Mouse (Mus musculus): ENCODE measurements around the gene Zmat5. TPM values are rescaled to one million over a fixed set of nuclear protein-coding genes. Genes with fewer than 3 reads are reported as not detected.

The Zmat5 gene
- polyA plus RNA-seq, 1 experiment from 2014 or later: 51.7 TPM

- ATAC-seq (ENCODE audit: low read depth) (no peak), DNase-seq (ENCODE audit: low spot score) (no peak)
- WGBS: no CpG with 5 or more reads among the region's 73 CpGs
Measured at GRCm38 (mm10) chr11:4746733-4747132, 42.3 kb downstream of the Zmat5 start, which contains the start of gene Cabp7. Gene Cabp7, minus strand, starts transcription at chr11:4746778.

DNA sequence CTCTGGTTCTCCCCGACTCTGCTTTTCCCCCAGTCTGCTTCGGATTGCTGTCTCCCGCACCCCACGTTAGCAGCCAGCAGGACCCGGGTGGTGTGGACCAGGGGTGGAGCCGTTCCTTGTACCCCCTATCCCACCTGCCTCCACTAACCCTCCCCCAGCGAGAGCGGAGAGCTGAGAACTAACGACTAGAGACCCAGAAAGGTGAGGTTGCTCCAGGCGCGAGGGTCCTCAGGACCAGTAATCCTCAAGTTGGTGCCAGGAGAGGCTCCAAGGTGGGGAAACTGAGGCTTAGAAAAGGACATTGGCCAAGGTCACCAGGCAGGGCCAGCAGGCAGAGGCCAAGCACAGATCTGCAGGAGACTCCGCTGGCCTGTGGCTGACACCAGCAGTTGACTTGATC, 42.8 kb downstream of the Zmat5 start:
- no peak overlapping the region for H3K9ac ChIP-seq (ENCODE audit: low read depth, low read length)
- peaks cover 77% of the 10 kb centered on the region for H3K27me3 ChIP-seq (replicated peaks; ENCODE audit: control insufficient read depth, insufficient read depth, low read length)
- DNase-seq (ENCODE audit: low spot score): no peak
- peak overlapping the region; percentile 52 for H3K4me3 ChIP-seq (ENCODE audit: low read depth, low read length)
- no peaks in the 10 kb centered on the region for H3K9me3 ChIP-seq (ENCODE audit: control insufficient read depth, low read length)
- WGBS: 2% methylated on average over 12 of the region's 12 CpGs
- no peaks in the 10 kb centered on the region for H3K36me3 ChIP-seq (ENCODE audit: control insufficient read depth, insufficient read depth, low read length)
- H3K4me2 ChIP-seq (ENCODE audit: low read depth, low read length): peak overlapping the region; percentile 96
- H3K27ac ChIP-seq (replicated peaks; ENCODE audit: low read depth, low read length): no peak overlapping the region
- H3K4me1 ChIP-seq (ENCODE audit: control insufficient read depth, insufficient read depth, low read length): peaks cover 7% of the 10 kb centered on the region; the same call in 1 of the 2 replicates
- ATAC-seq (ENCODE audit: low read depth): no peak

More at GRCm38 (mm10) chr11:4746733-4747132, 42.3 kb downstream of the Zmat5 start, which contains the start of gene Cabp7:
- peak within 1 kb of the TSS; percentile 40; the same call in 1 of the 2 replicates for H3K9ac ChIP-seq (ENCODE audit: low read depth, low read length)
- H3K27ac ChIP-seq (replicated peaks; ENCODE audit: low read depth, low read length): no peak within 1 kb of the TSS
- no peaks in the 10 kb centered on the region for H3K9me3 ChIP-seq (ENCODE audit: control insufficient read depth, low read length)
- peak within 1 kb of the TSS; percentile 52 for H3K4me3 ChIP-seq (ENCODE audit: low read depth, low read length)
- peak within 1 kb of the TSS; percentile 96 for H3K4me2 ChIP-seq (ENCODE audit: low read depth, low read length)
- H3K27me3 ChIP-seq (replicated peaks; ENCODE audit: control insufficient read depth, insufficient read depth, low read length): peaks cover 77% of the 10 kb centered on the region
- H3K4me1 ChIP-seq (ENCODE audit: control insufficient read depth, insufficient read depth, low read length): peaks cover 7% of the 10 kb centered on the region; the same call in 1 of the 2 replicates
- H3K36me3 ChIP-seq (ENCODE audit: control insufficient read depth, insufficient read depth, low read length): no peaks in the 10 kb centered on the region

DNA sequence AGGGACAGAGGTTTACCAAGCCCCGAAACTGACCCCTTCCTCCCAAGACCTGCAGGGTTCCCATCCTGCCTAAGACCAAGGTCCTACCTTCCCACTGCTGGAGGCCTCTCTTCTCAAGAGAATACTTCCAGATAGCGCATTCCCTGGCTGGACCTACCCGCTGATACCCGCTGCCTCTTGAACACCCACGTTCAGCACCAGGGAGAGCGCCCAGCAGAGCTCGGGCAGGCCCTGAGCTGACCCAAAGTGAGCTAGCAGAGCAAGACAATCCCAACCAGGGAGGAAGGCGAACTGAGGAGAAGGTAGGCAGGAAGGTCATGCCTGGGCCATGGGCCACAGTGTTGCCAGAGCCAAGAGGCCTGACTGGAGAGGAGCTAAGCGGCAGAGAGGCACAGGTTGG, 45.8 kb downstream of the Zmat5 start:
- H3K4me3 ChIP-seq (ENCODE audit: low read depth, low read length): no peak overlapping the region
- 6% methylated on average over 9 of the region's 9 CpGs for WGBS
- H3K4me1 ChIP-seq (ENCODE audit: control insufficient read depth, insufficient read depth, low read length): peaks cover 7% of the 10 kb centered on the region; the same call in 1 of the 2 replicates
- H3K36me3 ChIP-seq (ENCODE audit: control insufficient read depth, insufficient read depth, low read length): no peaks in the 10 kb centered on the region
- ATAC-seq (ENCODE audit: low read depth) (no peak), DNase-seq (ENCODE audit: low spot score) (peak; percentile 85)
- H3K9me3 ChIP-seq (ENCODE audit: control insufficient read depth, low read length): peaks cover 5% of the 10 kb centered on the region; the same call in 1 of the 2 replicates
- H3K27me3 ChIP-seq (replicated peaks; ENCODE audit: control insufficient read depth, insufficient read depth, low read length): peaks cover 52% of the 10 kb centered on the region
- no peak overlapping the region for H3K27ac ChIP-seq (replicated peaks; ENCODE audit: low read depth, low read length)
- H3K9ac ChIP-seq (ENCODE audit: low read depth, low read length): no peak overlapping the region
- no peak overlapping the region for H3K4me2 ChIP-seq (ENCODE audit: low read depth, low read length)

DNA sequence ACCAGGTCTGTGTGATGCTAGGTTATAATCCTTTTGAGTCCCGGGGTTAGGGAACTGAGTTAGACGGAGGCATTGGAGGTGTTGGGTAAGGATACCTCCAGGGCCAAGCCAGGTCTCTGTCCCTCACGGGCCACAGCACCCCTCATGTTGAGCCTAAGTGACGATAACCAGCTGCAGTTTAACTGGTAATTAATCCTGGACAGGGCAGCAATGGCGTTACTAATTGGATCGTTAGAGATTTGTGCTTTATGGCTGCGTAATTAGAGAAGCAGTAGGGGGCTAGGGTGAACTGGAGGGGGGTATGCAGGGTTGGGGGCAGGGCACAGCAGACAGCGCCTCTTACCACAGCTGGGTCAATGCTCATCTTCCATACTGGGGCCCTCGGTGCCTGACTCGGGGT, 48.4 kb downstream of the Zmat5 start:
- H3K4me1 ChIP-seq (ENCODE audit: control insufficient read depth, insufficient read depth, low read length): no peaks in the 10 kb centered on the region
- no peak overlapping the region for H3K27ac ChIP-seq (replicated peaks; ENCODE audit: low read depth, low read length)
- H3K4me3 ChIP-seq (ENCODE audit: low read depth, low read length): no peak overlapping the region
- WGBS: 42% methylated on average over 10 of the region's 10 CpGs
- H3K27me3 ChIP-seq (replicated peaks; ENCODE audit: control insufficient read depth, insufficient read depth, low read length): peaks cover 28% of the 10 kb centered on the region
- no peak overlapping the region for H3K4me2 ChIP-seq (ENCODE audit: low read depth, low read length)
- DNase-seq (ENCODE audit: low spot score): no peak
- no peak overlapping the region for H3K9ac ChIP-seq (ENCODE audit: low read depth, low read length)
- ATAC-seq (ENCODE audit: low read depth): no peak
- H3K9me3 ChIP-seq (ENCODE audit: control insufficient read depth, low read length): peaks cover 5% of the 10 kb centered on the region; the same call in 1 of the 2 replicates
- H3K36me3 ChIP-seq (ENCODE audit: control insufficient read depth, insufficient read depth, low read length): no peaks in the 10 kb centered on the region

DNA sequence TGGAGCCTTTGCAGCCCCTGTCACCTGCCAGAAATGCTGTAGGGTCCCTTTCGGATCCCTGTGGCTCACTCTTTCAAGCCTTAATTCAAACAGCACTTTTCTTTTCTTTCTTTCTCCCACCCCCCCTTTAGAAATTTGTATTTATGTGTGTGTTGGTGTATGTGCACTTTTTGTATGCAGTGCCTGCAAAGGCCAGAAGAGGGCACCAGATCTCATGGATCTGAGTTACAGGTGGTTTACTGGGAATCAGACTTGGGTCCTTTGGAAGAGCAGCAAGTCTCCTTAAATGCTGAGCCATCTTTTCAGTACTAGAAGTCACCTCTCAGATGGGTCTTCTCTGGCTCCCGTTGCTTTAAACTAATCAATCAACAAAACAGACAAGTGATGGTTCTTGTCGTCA, 49.6 kb downstream of the Zmat5 start:
- Histone ChIP-seq H3K27me3 (replicated peaks; ENCODE audit: control insufficient read depth, insufficient read depth, low read length) (peaks cover 16% of the 10 kb centered on the region), H3K4me1 (ENCODE audit: control insufficient read depth, insufficient read depth, low read length) (no peaks in the 10 kb centered on the region), H3K4me2 (ENCODE audit: low read depth, low read length) (no peak overlapping the region), H3K27ac (replicated peaks; ENCODE audit: low read depth, low read length) (no peak overlapping the region), H3K36me3 (ENCODE audit: control insufficient read depth, insufficient read depth, low read length) (no peaks in the 10 kb centered on the region), H3K4me3 (ENCODE audit: low read depth, low read length) (no peak overlapping the region), H3K9ac (ENCODE audit: low read depth, low read length) (no peak overlapping the region), H3K9me3 (ENCODE audit: control insufficient read depth, low read length) (peaks cover 5% of the 10 kb centered on the region; the same call in 1 of the 2 replicates)
- WGBS: 92% methylated on average over 3 of the region's 3 CpGs
- DNase-seq (ENCODE audit: low spot score) (no peak), ATAC-seq (ENCODE audit: low read depth) (no peak)

DNA sequence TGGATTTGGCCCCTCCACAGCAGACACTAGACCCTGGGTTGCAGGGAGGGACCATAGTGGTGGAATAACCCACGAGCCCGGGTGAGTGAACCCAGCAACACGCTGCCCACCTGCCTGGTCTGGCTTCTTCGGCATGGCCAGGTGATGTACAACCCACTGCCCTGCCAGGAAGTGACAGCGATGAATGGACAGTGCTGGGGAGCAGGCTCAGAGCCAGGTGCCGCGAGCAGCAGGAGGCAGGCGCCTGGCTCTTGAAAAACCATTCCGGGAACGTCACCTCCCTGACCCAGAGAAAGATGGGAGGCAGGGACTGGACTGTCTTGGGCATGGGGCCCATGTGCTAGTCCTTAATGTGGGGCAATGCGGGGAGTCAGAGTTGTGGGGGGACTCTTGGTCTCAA, 50.4 kb downstream of the Zmat5 start:
- DNase-seq (ENCODE audit: low spot score) (no peak), ATAC-seq (ENCODE audit: low read depth) (no peak)
- peaks cover 7% of the 10 kb centered on the region for H3K27me3 ChIP-seq (replicated peaks; ENCODE audit: control insufficient read depth, insufficient read depth, low read length)
- no peak overlapping the region for H3K4me2 ChIP-seq (ENCODE audit: low read depth, low read length)
- H3K9me3 ChIP-seq (ENCODE audit: control insufficient read depth, low read length): peaks cover 5% of the 10 kb centered on the region; the same call in 1 of the 2 replicates
- WGBS: 78% methylated on average over 11 of the region's 11 CpGs
- no peaks in the 10 kb centered on the region for H3K4me1 ChIP-seq (ENCODE audit: control insufficient read depth, insufficient read depth, low read length)
- H3K4me3 ChIP-seq (ENCODE audit: low read depth, low read length): no peak overlapping the region
- H3K27ac ChIP-seq (replicated peaks; ENCODE audit: low read depth, low read length): no peak overlapping the region
- H3K9ac ChIP-seq (ENCODE audit: low read depth, low read length): no peak overlapping the region
- no peaks in the 10 kb centered on the region for H3K36me3 ChIP-seq (ENCODE audit: control insufficient read depth, insufficient read depth, low read length)

DNA sequence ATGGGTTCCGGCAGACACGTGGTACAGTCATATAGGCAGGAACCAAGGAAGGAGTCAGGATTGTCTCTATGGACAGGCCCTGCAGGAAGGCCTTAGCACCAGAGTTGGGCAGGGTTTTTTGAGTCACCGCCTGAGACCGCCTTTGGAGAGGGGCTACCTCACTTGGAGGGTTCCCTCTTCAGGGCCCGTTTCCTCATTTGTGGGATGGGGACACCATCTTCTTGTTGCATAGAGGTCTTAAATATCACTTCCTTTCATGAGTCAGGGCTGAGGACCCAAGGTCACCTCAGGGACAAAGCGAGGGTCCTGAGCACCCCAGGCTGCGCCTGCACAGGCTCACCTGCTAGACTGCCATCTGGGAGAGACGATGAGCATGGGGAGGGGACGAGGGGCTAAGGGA, 52.0 kb downstream of the Zmat5 start:
- no peak for ATAC-seq (ENCODE audit: low read depth)
- Histone ChIP-seq H3K36me3 (ENCODE audit: control insufficient read depth, insufficient read depth, low read length) (no peaks in the 10 kb centered on the region), H3K4me2 (ENCODE audit: low read depth, low read length) (no peak overlapping the region), H3K9me3 (ENCODE audit: control insufficient read depth, low read length) (peaks cover 5% of the 10 kb centered on the region; the same call in 1 of the 2 replicates), H3K27ac (replicated peaks; ENCODE audit: low read depth, low read length) (no peak overlapping the region), H3K9ac (ENCODE audit: low read depth, low read length) (no peak overlapping the region), H3K4me1 (ENCODE audit: control insufficient read depth, insufficient read depth, low read length) (no peaks in the 10 kb centered on the region), H3K27me3 (replicated peaks; ENCODE audit: control insufficient read depth, insufficient read depth, low read length) (no peaks in the 10 kb centered on the region), H3K4me3 (ENCODE audit: low read depth, low read length) (no peak overlapping the region)
- WGBS: 82% methylated on average over 9 of the region's 9 CpGs
- no peak for DNase-seq (ENCODE audit: low spot score)

DNA sequence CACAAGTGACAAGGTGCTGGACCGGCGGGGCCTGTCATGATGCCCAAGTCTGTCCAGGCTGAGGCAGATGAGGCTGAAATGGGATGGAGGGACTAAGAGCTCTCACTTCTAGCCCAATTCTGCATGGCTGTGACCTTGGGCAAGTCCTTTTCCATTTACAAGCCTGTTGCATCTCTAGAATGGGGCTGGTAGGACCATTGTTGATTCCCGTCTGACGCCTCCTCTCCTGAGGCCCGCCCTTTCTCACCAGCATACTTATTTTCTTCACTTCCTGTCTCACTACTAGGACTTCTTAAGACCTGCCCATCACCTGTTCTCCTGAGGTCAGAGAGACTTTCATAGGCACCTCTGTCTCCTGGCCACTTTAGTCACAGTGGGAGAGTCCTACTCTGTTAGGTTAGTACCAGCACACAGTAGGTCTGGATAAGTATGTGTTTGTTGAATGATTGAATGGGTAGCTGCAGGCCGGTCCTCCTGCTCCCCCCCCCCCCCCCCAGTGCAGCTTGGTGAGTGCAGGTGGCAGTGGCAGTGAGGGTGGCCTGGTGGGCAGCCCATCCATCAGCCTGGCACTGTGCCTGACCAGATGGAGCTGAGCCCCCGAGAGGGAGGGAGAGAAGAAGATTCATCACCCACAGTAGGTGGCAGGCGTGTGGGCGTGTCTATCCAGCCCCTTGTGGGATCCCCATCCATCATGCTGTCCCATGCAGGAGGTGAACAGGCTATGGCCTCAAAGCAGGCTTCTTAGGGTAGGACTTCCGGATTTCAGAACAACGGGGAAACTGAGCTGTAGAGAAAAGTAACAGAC, 52.7 kb downstream of the Zmat5 start:
- H3K9me3 ChIP-seq (ENCODE audit: control insufficient read depth, low read length): peaks cover 5% of the 10 kb centered on the region; the same call in 1 of the 2 replicates
- 51% methylated on average over 9 of the region's 11 CpGs for WGBS
- DNase-seq (ENCODE audit: low spot score): no peak
- peaks cover 3% of the 10 kb centered on the region; the same call in 1 of the 2 replicates for H3K27me3 ChIP-seq (replicated peaks; ENCODE audit: control insufficient read depth, insufficient read depth, low read length)
- no peak overlapping the region for H3K4me2 ChIP-seq (ENCODE audit: low read depth, low read length)
- H3K36me3 ChIP-seq (ENCODE audit: control insufficient read depth, insufficient read depth, low read length): no peaks in the 10 kb centered on the region
- no peak overlapping the region for H3K4me3 ChIP-seq (ENCODE audit: low read depth, low read length)
- H3K9ac ChIP-seq (ENCODE audit: low read depth, low read length): no peak overlapping the region
- H3K27ac ChIP-seq (replicated peaks; ENCODE audit: low read depth, low read length): no peak overlapping the region
- ATAC-seq (ENCODE audit: low read depth): no peak
- no peaks in the 10 kb centered on the region for H3K4me1 ChIP-seq (ENCODE audit: control insufficient read depth, insufficient read depth, low read length)

Data from embryonic facial prominence, embryonic 14.5 days (tissue).